Mouse (Mus musculus) right cerebral cortex, postnatal 36 days (tissue): ENCODE data around the gene Eef1e1.
"Not testable (repeated sequence)": the region's sequence is repeated elsewhere in the genome, so short reads cannot be mapped to it uniquely, and the experiment has no call there.

Source experiments
- DNase-seq, 2 experiments: peaks; one replicate each; pipeline ENCODE4 v3.0.0; 2022; ENCODE audit warnings: low spot score in 2 of 2, mixed read lengths in 1 of 2

The Eef1e1 gene

DNA sequence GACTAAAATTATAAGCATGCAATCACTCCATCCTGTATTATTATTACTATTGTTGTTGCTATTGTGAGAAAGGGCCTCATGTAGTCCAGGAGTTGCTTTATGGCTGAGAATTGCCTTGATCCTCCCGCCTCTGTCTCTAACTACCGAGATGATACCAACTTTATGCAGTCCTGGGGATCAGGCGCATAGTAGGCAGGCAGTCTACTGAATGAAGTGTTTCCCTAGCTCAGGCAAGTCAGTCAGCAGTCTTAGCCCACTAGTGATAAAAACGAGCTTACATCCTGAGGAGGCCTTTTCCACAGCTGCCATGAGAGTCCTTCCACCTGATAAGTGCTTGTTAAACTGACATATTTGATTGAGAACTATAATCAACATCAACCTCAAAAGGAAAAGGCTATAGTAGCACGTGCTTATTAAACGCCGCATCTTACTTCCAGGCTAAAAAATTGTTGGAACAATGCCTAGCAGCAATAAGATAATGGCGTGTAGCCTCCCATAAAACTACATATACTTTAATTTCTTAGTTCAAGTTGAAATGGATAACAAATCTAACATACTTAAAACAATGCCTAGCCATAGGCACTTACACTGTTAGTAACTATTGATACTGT lies 34.5 kb downstream of the Eef1e1 start:
- no peak for DNase-seq

DNA sequence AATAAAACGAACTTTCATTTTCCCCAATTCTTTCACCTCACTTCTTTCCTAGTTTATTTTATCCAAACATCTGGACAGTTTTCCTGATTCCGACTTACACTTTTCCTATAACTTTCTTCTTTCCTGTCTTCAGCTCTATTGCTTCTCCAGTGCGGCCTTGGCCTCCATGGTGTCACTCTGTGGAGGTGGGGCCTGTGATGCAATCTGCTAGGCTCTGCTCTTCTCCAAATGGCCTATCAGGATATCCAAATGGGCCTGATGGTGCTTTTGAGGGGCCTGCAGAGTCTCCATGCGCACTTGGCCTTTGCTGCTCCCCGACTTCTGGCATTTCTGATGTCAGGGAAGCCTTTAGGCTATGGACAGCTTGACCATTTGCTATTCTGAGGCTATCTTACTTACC lies 35.6 kb downstream of the Eef1e1 start:
- DNase-seq, result no peak

DNA sequence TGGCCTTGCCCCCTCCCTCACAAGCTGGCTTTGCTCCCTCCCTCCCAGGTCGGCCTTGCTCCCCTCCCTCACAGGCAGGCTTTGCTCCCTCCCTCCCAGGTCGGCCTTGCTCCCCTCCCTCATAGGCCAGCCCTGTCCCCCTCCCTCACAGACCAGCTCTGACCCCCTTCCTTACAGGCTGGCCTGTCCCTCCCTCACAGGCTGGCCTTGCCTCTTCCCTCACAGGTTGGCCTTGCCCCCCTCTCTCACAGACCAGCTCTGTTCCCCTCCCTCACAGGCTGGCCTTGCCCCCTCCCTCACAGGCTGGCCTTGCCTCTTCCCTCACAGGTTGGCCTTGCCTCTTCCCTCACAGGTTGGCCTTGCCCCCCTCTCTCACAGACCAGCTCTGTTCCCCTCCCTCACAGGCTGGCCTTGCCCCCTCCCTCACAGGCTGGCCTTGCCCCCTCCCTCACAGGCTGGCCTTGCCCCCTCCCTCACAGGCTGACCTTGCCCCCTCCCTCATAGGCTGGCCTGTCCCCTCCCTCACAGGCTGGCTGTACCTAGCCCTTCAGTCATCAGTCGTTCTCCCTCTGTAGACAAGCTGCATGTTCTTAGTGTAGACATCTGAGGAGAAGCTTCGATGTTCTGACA lies 40.7 kb downstream of the Eef1e1 start:
- not testable (repeated sequence) for DNase-seq

DNA sequence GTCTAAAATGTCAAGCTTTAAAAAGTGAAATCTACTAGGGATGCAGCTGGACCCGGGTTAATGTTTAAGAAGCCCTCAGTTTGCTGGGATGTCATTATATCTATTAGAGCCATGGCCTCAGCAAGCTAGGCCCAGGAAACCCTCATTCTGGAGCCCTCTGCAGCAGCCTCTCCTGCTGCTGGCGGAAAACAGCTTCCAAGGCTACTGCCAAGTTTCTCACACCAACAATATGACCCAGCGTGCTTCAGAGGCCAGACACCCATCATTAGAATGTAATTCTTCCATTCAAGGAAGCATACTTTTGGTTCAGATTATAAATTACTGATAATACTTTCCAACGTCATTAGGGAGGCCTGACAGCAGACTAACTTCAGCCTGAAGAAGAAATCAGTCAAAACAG lies 42.0 kb downstream of the Eef1e1 start:
- DNase-seq, result no peak

DNA sequence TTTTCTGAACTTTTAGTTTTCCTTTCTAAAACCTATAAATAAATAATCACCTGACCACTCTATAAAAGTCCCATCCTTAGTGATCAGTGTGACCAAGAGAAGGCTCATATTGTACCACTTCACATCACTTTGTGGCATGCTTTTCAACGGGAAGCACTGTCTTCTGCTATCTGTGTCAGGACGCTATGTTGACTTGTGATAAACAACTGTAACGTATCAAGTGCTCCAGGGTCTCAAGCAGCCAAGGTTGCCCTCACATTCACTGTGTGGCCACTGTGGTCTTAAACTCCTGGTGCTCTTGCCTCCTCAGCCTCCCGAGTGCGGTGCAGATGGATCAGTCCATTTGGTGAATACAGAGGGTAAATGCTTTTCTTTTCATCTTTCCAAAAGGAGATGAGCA lies 43.2 kb downstream of the Eef1e1 start:
- no peak for DNase-seq

DNA sequence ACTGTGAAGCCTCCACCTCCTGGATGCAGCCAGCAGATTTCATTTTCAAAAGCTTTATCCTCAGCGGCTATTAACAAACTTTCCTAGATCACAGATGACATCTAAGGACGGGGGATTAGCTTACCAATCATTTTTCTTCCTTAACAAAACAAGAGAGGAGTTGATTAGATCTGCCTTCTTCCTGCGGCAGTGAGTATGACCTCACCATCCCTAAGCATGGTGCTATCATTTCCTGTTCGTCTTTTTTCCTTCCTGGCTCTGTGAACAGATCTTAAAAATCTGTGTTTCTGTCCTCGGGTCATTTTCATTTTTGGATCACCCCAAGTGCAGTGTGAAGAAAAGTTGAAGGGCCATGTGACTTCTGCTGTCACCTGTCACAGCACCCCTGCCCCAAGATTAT lies 44.6 kb downstream of the Eef1e1 start:
- DNase-seq, result no peak

DNA sequence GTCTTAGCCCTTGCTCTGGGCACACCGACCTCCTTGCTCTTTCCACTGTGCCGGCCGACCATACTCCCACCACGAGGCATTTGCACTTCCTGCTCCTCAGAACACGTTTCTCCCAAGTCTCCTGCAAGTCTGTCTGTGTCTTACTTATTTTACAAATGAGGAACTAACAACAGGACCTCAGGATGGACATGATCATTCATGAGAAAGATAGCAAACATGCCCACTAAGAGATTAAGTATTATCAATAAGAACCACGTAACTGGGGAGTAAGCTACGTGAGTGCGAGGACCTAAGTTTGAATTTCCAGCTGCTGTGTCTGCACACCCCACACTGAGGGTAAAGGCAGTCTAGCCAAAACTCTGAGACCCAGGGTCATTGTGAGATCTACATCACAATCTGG lies 45.3 kb downstream of the Eef1e1 start:
- DNase-seq, result no peak

DNA sequence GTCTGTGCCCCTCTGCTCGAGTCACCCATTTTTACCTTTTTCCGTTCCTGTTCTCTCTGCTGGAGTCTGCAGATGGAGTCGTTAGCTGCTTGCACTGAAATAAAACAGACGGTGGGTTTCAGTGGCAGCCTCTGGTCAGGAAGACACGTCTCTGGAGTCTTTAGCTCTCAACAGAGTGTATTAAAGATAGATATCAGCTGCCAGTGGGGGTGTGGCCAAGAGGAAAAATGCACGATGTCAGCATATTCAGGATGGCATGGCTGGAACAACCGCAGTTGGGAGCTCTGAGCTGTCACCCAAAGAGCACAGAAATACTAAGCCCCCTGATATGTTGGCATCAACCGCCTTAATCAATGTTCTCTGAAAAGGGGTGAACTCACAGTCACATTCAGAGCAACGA lies 46.2 kb downstream of the Eef1e1 start:
- no peak for DNase-seq

DNA sequence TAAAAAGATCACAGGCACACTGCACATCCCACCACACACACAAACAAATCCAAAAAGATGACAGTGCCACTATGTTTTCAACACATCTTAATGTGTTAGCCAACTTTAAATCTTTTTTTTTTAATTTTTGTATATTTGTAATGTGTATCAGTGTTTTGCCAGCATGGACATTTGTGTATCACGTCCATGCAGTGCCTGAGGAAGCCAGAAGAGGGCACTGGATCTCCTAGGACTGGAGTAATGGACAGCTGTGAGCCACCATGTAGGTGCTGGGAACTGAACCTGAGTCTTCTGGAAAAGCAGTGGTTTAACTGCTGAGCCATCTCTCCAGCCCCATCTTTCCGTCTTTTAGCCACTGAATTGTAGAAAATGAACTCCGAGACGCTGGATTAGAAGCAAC lies 46.7 kb downstream of the Eef1e1 start:
- DNase-seq, result no peak

DNA sequence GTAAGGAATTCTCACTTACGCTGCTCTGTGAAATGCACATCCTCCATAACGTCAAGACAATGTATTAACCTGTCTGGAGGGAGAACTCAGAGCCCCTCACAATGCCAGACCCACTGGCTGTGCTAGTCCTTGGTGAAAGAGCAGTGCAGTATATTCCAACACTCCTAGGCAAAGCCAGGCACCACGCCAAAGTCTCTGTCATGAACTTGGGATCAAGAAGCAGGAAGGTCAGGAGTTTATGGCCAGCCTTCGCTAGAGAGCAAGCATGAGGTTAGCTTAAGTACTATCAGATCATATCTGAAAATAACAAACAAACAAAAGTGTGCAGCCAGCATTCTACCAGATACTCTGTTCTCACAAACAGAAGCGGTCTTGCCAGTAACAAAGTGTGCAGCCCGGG lies 48.5 kb downstream of the Eef1e1 start:
- no peak for DNase-seq

DNA sequence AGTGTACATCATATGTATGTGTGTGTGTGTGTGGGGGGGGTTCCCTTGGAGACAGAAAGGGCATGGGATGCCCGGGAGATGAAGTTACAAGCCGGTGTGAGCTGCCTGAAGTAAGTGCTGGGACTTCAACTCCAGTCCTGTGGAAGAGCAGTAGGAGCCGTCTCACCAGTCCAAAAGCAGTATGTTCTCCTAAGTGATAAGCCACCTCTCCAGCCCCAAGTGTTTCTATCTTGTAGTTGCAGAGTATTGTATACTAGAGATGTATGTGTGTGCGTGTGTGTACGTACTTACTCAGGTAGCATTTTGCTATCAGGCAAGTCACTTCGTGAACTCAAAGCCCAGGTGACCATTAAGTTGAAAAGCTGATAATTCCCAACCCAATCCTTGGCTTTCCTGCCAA lies 51.7 kb downstream of the Eef1e1 start:
- DNase-seq, result no peak

DNA sequence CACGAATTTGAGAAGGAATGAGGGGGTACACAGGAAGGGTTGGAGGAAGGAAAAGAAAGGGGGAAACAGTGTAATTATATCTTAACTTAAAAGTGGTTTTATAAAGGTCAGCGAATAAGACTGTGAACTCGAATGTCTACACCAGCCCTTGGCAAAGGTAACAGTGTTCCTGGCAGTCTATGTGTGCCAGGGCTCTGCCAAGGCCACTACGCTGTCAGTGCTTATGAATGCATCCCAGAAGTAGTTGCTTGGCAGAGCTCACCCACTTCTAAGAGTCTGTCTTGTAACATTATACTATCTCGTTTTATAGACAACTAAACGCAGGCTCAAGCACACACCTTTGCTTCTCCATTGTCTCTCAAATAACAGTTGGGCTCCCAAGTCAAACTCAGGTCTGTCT lies 53.5 kb downstream of the Eef1e1 start:
- no peak for DNase-seq

DNA sequence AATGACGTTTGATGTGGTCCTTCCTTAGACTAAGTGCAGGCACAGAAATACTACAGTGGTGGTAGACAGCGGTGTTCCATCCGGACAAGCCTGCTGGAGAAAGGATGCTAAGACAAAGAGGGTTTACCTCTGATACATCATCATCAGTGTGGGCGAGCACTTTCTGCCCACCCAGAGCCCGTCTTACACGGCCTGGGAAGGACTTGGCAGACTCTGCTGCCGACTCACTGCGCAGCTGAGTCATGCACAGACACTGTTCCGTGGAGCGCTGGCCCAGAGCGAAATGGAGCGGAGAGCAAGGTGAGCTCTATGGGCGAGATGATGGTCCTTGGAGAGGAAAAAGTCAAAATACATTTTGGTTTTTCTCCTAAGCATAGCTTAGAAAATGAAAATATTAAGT lies 55.9 kb downstream of the Eef1e1 start:
- DNase-seq, result peak; percentile 48 to 57

DNA sequence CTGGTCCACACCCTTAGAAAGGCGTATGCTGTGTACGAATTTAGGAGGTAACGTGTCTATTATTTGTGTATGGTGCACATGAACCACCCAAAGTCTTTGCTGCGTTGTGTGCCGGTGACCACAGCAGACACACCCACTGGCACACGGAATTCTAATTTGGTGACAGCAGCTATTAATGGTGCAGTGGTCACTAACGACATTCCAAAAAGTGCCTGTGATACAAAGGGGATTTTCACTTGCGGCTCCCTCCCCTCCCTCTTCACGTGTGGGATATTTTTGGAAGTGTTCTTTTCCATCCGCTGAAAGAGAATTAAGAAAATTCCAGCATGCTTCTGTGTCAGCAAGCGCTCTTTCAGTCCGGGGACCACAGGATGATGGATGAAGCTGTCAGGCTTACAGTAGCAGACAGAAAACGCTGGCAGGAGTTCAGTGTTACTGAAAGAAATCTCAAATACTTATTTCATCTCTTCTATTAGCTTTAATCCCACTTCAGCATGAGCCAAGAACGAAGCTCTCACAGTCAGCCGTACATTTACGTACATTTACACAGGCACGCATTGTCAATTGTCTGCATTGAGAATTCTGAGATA lies 56.5 kb downstream of the Eef1e1 start:
- no peak for DNase-seq

DNA sequence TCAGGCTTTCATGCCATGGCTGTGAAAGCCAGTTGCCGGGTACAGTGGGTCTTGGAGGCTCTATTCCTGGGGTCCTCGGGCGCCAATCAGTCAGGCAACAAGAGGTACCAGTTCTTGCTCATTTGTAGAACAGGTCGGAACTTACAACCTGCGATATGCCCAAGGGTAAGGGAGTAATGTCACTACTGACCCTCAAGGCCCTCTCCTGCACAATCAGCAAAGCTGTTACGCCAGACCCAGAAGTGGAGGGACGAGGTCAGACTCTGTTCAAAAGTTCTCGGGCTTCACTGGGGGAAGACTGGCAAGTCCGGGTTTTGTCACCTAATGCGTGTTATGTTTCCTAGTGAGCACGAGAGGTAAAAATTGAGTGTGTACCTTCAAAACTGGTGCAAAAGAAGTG lies 58.0 kb downstream of the Eef1e1 start:
- DNase-seq, result no peak

DNA sequence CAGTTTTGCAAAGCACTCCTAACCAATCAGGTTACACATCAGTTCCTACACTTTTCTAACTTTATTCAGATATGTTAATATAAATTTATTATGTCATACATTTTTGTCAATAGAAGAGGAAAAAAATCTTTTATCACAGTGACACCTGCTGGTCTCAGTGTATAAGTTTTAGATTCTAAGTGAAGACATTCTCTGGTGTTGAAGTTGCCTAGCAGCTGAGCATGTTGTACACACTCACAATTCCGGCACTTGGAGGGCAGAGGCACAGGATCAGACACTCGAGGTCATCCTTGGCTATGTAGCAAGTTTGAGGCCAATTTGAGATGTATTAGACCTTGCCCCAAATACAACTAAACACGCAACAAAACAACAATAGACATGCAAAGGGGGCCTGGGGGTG lies 61.8 kb downstream of the Eef1e1 start:
- DNase-seq, result no peak

DNA sequence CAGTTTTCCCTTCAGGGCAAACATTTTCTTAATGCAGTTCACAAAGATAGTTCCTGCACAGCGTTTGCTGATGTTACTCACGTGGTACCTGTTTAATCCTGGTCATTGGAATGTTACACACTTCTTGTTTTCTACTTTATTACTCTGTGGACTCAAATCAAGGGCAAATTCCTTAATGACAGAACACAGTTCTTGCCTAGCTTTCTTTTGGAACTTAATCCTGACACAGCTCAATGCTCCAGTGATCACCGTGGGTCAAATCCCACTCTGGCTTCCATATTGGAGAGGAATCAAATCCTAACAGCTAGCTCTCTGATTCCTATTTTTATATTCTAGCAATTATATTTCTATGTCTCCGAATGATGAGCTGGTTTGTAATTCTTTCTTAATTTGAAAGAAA lies 62.4 kb downstream of the Eef1e1 start:
- DNase-seq, result no peak
